Mouse (Mus musculus): ENCODE results near the gene Armc5.

Armc5 gene

GRCm38 (mm10) chr7:128288923-128289544 lies 51.9 kb downstream of the Armc5 start:
- no peak for DNase-seq (ENCODE audit: low spot score in 2 of 2)

Data from frontal cortex, postnatal 10 days (tissue).